Mouse (Mus musculus) MEL-GATA-1-ER (cell line): Measurements from ENCODE around the gene Mtmr3.
"Not testable (repeated sequence)": the region's sequence is repeated elsewhere in the genome, so short reads cannot be mapped to it uniquely, and the experiment has no call there.

Source experiments
- DNase-seq: peaks from one replicate; pipeline ENCODE4 v3.0.0-alpha.2; 2012; ENCODE audit warnings: low read depth; ENCODE audit errors: extremely low read depth

The Mtmr3 gene

DNA sequence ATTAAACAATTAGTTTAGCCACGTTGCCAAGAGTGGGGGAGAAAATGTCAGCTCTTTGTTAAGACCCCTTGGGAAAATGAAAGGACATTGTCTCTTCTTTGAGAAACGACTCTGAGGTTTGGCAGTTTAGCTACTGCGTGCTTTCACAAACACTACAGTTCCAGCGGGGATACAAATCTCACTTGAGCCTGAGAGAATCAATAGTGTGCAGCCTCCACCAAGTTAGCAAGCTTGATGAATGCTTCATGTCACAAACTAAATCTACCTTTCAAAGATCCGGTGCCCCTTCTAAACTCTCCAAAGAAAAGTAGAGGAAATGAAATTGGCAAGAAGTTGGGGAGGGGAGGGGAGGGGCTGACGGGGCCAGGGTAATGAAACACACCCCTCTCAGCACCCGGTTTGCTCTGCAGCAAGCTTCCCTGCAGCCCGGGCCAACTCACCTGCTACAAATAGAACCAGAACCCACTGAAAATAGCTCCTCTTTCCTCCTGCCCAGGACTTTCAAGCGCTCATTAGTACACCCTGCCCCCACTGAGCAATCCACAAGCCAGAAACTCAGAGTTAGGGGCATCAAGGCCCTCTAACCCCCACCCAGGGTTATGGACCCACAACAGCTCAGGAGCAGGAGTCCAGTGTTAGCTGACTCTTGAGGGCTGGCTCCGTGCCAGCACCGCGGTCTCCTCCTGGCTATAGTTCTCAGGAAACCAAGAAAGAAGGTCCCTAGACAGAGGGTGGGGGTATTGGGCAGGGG, 8.2 kb upstream of the Mtmr3 start:
- no peak for DNase-seq

DNA sequence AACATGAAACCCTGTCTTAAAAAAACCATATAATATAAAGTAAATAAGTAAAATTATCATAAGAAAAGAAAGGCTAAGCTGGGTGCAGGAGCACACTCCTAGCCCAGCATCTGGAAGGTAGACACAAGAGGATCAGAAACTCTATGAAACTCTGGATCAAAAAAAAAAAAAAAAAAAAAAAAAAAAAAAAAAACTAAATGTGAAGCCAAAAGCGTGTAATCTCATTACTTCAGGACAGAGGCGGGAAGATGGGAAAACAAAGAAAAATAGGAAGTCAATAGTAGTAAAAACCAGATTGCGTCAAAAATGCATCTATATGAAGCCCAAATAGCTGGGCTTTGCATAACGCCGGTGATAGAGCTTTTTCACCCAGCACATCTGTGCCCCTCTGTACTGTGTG, 7.2 kb upstream of the Mtmr3 start:
- DNase-seq, result no peak

DNA sequence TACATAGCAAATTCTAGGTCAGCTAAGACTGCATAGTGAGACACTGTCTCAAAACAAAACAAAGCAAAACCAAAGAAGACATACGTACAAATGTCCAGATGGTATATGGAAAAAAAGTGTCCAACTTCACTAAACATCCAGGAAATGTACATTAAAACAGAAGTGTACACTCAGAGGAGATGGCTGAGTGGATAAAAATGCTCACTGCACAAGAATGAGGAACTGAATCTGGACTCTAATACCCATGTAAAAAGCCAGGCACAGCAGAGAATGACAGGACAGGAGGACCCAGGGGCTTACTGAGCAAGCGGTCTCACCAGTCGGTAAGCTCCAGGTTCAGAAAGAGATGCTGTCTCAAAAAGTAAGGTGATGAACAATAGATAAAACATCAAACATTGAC, 5.3 kb upstream of the Mtmr3 start:
- peak; percentile 56 for DNase-seq

GRCm38 (mm10) chr11:4598411-4598810, 3.7 kb upstream of the Mtmr3 start:
- DNase-seq, result no peak

GRCm38 (mm10) chr11:4593849-4594607, 635 bp downstream of the Mtmr3 start:
- DNase-seq, result peak; percentile 42

- peak; percentile 35 for DNase-seq
Observed at GRCm38 (mm10) chr11:4593491-4593848, 1.2 kb downstream of the Mtmr3 start.

DNA sequence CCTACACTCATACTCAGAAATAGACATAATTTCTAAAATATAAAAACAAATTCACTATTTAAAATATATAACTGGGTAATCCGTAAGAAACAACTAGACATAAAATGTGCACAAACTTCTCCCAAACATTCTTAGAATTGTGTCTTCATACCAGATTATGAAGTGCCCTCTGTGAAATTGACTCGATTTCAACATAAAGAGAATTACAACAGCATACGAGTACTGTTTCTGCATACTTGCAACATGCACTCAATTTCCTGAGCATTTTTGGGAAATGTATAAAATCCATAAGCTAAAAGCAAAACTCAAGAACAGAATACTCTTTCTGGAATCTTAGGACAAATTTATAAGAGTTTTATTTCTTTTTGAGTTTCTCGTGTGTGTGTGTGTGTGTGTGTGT, 2.9 kb downstream of the Mtmr3 start:
- DNase-seq, result no peak

GRCm38 (mm10) chr11:4578682-4579081, 16.0 kb downstream of the Mtmr3 start:
- no peak for DNase-seq

DNA sequence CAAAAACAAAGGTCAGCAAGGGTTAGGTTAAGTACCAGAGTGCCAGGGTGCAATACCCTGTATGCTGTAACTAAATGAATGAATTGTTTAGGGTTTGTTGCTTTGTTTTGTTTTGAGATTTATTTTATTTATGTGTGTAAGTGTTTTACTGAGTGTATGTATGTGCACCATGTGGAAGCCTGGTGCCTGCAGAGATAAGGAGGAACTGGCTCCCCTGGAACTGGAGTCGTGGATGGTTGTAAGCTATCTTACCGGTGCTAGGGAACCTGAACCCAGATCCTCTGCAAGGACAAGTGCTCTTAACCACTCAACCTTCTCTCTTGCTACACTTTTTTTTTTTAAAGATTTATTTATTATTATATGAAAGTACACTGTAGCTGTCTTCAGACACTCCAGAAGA, 17.6 kb downstream of the Mtmr3 start:
- DNase-seq, result no peak

- DNase-seq, result not testable (repeated sequence)
Observed at GRCm38 (mm10) chr11:4576090-4576732, 18.5 kb downstream of the Mtmr3 start.

DNA sequence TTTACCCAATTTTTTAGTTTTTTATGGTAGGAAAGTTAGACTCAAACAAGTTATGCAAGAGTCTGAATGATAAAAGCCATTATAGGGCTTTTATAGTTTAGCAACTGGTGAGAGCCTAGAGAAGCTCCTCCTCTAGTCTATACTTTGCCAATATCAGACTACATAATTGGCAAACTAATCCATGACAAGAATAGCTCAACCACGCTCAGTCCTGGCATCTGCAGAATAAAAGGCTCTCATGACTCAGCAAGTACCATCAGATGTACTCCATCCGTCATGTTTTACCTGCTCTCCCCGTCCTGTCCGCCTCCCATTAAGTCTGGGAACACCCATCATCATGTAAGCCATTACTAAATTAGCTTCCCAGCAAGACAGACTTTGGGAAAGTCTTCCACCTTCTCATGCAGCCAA, 23.2 kb downstream of the Mtmr3 start:
- DNase-seq, result no peak

DNA sequence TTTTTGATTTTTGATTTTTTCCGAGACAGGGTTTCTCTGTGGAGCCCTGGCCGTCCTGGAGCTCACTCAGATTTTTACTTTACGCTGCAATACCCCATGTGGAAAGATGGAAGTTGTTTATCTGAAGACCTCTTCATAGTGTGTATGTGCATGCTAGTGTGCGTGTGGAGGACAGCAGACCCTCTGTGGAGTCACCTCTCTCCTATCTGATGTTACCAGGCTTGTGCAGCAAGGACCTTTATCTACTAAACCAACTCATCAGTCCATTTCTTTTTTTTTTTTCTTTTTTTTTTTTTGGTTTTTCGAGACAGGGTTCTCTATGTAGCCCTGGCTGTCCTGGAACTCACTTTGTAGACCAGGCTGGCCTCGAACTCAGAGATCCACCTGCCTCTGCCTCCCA, 28.3 kb downstream of the Mtmr3 start:
- no peak for DNase-seq

- no peak for DNase-seq
Observed at GRCm38 (mm10) chr11:4565545-4565944, 29.1 kb downstream of the Mtmr3 start.

DNA sequence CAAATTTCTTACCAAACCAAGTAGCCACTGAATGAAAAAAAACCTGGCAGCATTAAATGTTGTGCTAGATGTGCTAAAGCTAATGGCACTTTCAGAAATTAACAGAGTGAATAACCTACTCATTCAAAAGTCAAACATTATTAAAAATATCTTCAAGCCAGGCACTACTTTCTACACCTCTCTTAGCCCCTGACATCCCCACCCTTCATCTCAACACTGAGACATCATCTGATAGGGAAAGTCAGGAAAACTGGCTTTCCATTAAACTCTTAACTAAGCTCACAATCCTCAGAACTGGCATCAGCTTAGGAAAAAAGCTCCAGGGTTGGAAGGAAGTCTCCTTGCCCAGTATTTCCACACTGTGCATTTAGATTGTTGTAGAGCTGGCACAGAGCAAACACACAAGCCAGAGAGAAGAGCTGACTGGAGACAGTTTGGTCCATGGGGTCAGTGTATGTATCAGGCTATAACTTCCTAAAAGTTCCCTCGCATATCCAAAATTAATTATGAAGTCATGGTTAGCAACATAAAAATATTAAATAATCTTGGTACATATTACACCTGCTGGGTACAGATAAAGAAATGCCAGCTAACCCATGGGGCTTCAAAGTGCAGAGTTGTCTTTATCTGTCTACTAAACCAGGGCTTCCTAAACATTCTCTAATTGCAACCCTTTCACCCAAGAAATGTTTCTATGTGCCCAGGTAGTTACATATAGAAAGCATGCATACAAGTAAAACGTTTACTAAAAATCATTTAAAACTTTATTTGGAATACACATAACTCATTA, 41.2 kb downstream of the Mtmr3 start:
- DNase-seq, result peak; percentile 40

DNA sequence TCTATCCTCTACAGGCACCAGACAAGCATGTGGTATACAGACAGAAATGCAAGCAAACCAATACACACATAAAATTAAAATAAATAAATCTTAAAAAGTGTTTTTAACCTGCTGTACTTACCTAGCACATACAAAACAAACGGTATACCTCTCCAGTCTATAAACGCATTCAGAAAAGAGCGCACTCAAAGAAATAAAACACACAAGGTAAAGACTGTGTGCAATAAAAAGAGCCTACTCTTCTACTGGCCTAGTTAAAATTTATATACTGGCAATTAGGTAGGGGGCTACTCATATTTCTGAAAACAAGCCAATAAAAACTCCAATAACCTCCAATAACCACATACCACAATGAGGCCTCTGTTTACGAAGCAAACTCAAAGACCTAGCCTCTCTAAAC, 47.1 kb downstream of the Mtmr3 start:
- no peak for DNase-seq

GRCm38 (mm10) chr11:4545976-4546375, 48.7 kb downstream of the Mtmr3 start:
- no peak for DNase-seq

DNA sequence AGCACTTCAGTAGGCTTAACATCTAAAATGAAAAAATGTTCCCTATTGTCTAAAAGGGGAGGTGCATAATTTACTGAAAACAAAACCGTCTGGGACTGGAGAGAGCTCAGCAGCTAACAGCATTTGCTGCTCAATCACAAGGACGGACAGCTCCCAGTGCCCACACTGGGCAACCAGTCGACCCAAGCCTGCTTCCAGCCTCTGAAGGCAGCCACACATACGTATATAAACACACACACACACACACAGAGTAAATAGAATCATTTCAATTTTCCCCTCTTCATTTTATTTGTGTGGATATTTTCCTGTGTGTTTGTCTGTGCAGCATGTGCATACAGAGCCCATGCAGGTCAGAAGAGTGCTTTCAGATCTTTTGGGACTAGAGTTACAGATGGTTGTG, 49.3 kb downstream of the Mtmr3 start:
- no peak for DNase-seq

GRCm38 (mm10) chr11:4544627-4544921, 50.1 kb downstream of the Mtmr3 start:
- DNase-seq, result not testable (repeated sequence)

DNA sequence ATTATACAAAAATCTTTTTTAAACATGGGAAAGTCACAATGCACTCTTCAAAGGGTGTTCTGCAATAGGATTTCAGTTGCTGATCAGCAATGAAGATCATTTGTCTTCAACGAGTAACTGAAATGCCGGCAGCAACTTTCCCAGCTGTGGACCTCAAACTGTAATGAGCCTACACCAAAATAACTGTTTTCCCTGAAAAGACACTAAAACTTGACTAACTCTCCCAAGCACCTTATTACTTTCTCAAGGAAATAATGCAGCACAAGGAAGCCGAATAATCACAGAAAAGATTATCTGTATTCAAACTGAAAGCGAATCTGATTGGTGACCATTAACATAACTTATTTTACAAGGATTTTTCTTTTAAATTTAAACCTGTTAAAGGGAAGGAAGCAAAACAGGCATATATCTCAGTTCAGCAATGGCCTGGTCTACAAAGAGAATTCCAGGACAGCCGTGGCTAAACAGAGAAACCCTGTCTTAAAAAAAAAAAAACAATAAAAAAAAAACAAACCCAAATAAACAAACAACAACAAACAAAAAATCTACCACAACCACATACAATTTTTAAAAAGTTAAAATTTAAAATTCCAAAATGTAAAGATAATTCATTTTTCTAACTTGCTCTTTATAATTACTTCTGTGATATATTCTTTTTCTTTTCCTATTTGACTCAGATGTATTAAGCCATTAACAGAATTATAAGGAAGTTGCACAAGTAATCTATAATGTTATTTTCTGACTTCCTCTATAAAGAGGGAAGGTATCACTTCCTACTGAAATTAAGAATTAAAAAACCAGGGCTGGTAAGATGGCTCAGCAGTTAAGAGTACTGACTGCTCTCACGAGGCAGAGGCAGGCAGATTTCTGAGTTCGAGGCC, 50.7 kb downstream of the Mtmr3 start:
- DNase-seq, result peak; percentile 60

GRCm38 (mm10) chr11:4543040-4543551, 51.6 kb downstream of the Mtmr3 start:
- DNase-seq, result peak; percentile 73

GRCm38 (mm10) chr11:4536645-4537044, 58.0 kb downstream of the Mtmr3 start:
- no peak for DNase-seq
